Mouse (Mus musculus) midbrain, embryonic 14.5 days (tissue): ENCODE data around the gene Rnf43. TPM values are rescaled to one million over a fixed set of nuclear protein-coding genes. Genes with fewer than 3 reads are reported as not detected.

ENCODE experiments used
- ATAC-seq: fragments of 200-750 bp; cut with Nextera tagmentation; 2 replicates; pipeline ENCODE4 v1.8.0; 2017; ENCODE audit warnings: moderate number of reproducible peaks, moderate library complexity; ENCODE audit not compliant: low FRiP score, low TSS enrichment
- DNase-seq: peaks from one replicate; pipeline ENCODE4 v3.0.0-alpha.2; 2015
- H3K27ac ChIP-seq: fragments of 300-500 bp; sonication (generic); replicated peaks from 2 replicates; pipeline ENCODE4 v1.5.1; 2014; ENCODE audit warnings: mild to moderate bottlenecking, low read depth, low read length, moderate library complexity
- H3K27me3 ChIP-seq: fragments of 300-500 bp; sonication (generic); 2 replicates; pipeline ENCODE4 v1.6.1; 2014; ENCODE audit warnings: low read length, control low read depth, mixed read lengths; ENCODE audit not compliant: control insufficient read depth, insufficient read depth
- H3K36me3 ChIP-seq: fragments of 300-500 bp; sonication (generic); 2 replicates; pipeline ENCODE4 v1.6.1; 2014; ENCODE audit warnings: low read length, control low read depth; ENCODE audit not compliant: control insufficient read depth, insufficient read depth
- H3K4me1 ChIP-seq: fragments of 300-500 bp; sonication (generic); 2 replicates; pipeline ENCODE4 v1.6.1; 2014; ENCODE audit warnings: mild to moderate bottlenecking, antibody characterized with exemption, low read length, control low read depth; ENCODE audit not compliant: control insufficient read depth, insufficient read depth
- H3K4me2 ChIP-seq: fragments of 300-500 bp; sonication (generic); 2 replicates; pipeline ENCODE4 v1.6.1; 2014; ENCODE audit warnings: mild to moderate bottlenecking, low read length, moderate library complexity
- H3K4me3 ChIP-seq: fragments of 300-500 bp; sonication (generic); replicated peaks from 2 replicates; pipeline ENCODE4 v1.5.1; 2014; ENCODE audit warnings: low read depth, low read length
- H3K9ac ChIP-seq: fragments of 300-500 bp; sonication (generic); replicated peaks from 2 replicates; pipeline ENCODE4 v1.6.1; 2014; ENCODE audit warnings: mild to moderate bottlenecking, low read length, moderate library complexity
- H3K9me3 ChIP-seq: fragments of 300-500 bp; sonication (generic); 2 replicates; pipeline ENCODE4 v1.6.1; 2016; ENCODE audit warnings: low read length, control low read depth, mixed read lengths; ENCODE audit not compliant: control insufficient read depth
- WGBS: fragments of 180-500 bp; shearing (Covaris S2); extraction: QIAGEN DNeasy Blood & Tissue Kit; methylation state at CpG from one replicate; pipeline ENCODE4 v1.1.7; 2014; 5-methylcytosine and 5-hydroxymethylcytosine counted together
- polyA plus RNA-seq: library from polyadenylated mRNA; unstranded; fragments of >200 nt; fragmentation: Nextera tagmentation; extraction: Ambion mirVana; gene quantifications from 2 replicates; pipeline ENCODE4 v1.2.1, GENCODE M21; 2014

Gene Rnf43
- polyA plus RNA-seq, 1 experiment from 2014 or later = 0.78 TPM

GRCm38 (mm10) chr11:87698126-87698525 is 35.6 kb downstream of the Rnf43 start:
- H3K27me3 ChIP-seq = no peaks in the 10 kb centered on the region
- no peak overlapping the region for H3K27ac ChIP-seq
- DNase-seq = no peak
- no peak overlapping the region for H3K4me3 ChIP-seq
- H3K4me1 ChIP-seq = no peaks in the 10 kb centered on the region
- 89% methylated on average over 4 of the region's 4 CpGs for WGBS
- no peak for ATAC-seq
- no peaks in the 10 kb centered on the region for H3K36me3 ChIP-seq
- H3K4me2 ChIP-seq = no peak overlapping the region
- H3K9ac ChIP-seq = no peak overlapping the region
- no peaks in the 10 kb centered on the region for H3K9me3 ChIP-seq

- no peak overlapping the region for H3K4me2 ChIP-seq
- H3K27me3 ChIP-seq = no peaks in the 10 kb centered on the region
- DNase-seq (no peak), ATAC-seq (no peak)
- 86% methylated on average over 6 of the region's 6 CpGs for WGBS
- no peaks in the 10 kb centered on the region for H3K9me3 ChIP-seq
- H3K27ac ChIP-seq = no peak overlapping the region
- no peak overlapping the region for H3K9ac ChIP-seq
- no peak overlapping the region for H3K4me3 ChIP-seq
- no peaks in the 10 kb centered on the region for H3K4me1 ChIP-seq
- no peaks in the 10 kb centered on the region for H3K36me3 ChIP-seq
These were observed 38.6 kb downstream of the Rnf43 start for GRCm38 (mm10) chr11:87701108-87701507.

DNA sequence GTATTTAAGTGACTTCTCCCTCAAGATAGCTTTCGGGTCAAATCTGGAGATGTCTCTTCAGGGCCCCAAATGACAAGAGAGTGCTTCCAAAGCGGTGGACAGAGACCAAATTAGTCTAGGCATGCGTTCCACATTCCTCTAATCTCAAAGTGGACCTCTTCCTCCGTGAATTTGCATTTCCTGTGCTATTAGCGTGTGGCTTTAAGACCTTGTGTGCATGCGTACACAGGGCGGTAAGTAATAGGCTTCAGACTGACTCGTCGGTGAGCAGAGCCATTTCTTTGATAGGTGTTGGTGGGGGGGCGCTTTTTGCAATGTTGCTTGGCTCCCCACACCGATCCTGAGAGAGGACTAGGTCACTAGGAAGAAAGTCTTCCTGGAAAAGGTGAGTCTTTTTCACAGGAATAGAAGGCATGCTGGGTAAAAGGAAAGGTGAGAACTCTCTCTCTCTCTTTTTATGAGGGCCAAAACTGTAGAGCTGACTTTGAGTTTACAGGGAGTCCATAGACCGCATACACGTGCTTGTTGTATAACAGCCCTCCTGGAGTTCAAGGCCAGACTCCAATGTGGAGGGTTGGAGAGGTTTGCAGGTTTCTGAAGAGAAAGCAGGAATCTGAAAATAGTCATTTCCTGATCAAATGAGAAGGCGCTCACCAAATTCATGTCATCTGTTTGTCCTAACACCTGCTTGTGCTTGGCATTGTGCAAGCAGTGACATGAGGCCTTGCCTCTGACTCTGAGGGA is 39.5 kb downstream of the Rnf43 start:
- H3K36me3 ChIP-seq = no peaks in the 10 kb centered on the region
- ATAC-seq (no peak), DNase-seq (no peak)
- H3K27ac ChIP-seq = no peak overlapping the region
- H3K4me2 ChIP-seq = no peak overlapping the region
- 85% methylated on average over 14 of the region's 14 CpGs for WGBS
- no peaks in the 10 kb centered on the region for H3K27me3 ChIP-seq
- no peaks in the 10 kb centered on the region for H3K9me3 ChIP-seq
- no peak overlapping the region for H3K4me3 ChIP-seq
- H3K4me1 ChIP-seq = no peaks in the 10 kb centered on the region
- no peak overlapping the region for H3K9ac ChIP-seq

DNA sequence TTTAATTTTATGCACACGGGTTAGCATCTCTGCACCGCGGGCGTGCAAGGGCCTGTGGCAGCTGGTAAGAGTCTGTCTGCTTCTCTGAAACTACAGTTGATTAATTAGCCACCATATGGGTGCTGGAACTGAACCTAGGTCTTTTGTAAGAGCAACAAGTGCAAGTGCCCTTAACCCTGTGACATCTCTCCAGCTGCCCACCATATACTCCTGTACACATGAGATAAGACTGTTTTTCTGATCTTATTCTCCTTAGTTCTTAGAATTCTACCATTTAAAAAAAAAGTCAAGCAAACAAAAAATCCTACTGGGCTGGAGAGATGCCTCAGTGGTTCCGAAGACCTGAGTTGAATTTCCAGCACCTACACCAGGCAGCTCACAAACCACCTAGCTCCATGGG is 41.1 kb downstream of the Rnf43 start:
- ATAC-seq = no peak
- Histone ChIP-seq H3K27me3 (no peaks in the 10 kb centered on the region), H3K9ac (no peak overlapping the region), H3K4me2 (no peak overlapping the region), H3K9me3 (no peaks in the 10 kb centered on the region), H3K4me3 (no peak overlapping the region), H3K27ac (no peak overlapping the region), H3K4me1 (no peaks in the 10 kb centered on the region), H3K36me3 (no peaks in the 10 kb centered on the region)
- no peak for DNase-seq
- WGBS = 90% methylated on average over 5 of the region's 5 CpGs

GRCm38 (mm10) chr11:87704289-87704688 is 41.8 kb downstream of the Rnf43 start:
- no peaks in the 10 kb centered on the region for H3K9me3 ChIP-seq
- no peaks in the 10 kb centered on the region for H3K27me3 ChIP-seq
- no peak overlapping the region for H3K4me2 ChIP-seq
- no peak overlapping the region for H3K9ac ChIP-seq
- no peak overlapping the region for H3K27ac ChIP-seq
- ATAC-seq (no peak), DNase-seq (no peak)
- WGBS = 83% methylated on average over 9 of the region's 9 CpGs
- no peak overlapping the region for H3K4me3 ChIP-seq
- H3K4me1 ChIP-seq = no peaks in the 10 kb centered on the region
- no peaks in the 10 kb centered on the region for H3K36me3 ChIP-seq

DNA sequence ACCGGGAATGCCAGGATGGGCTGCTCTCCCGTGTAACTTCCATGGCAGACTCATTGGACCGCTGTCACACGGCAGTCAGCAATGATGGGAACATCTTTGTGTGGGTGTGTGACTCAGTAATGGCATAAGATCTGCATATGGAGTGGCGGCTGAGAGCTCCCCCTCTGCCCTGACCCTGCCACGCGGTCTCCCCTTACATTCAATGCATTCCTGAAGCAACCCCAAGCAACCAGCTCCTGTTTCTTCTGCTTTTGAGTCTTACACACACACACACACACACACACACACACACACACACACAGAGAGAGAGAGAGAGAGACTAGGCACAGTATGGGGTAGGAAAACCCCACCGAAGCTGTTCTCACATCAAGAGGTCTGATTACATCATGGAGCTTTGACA is 45.0 kb downstream of the Rnf43 start:
- Histone ChIP-seq H3K27ac (no peak overlapping the region), H3K9me3 (no peaks in the 10 kb centered on the region), H3K4me2 (no peak overlapping the region), H3K36me3 (no peaks in the 10 kb centered on the region), H3K4me3 (no peak overlapping the region), H3K4me1 (0 out of 2 replicates have a peak, but pooled peaks cover 8% of the 10 kb centered on the region), H3K9ac (no peak overlapping the region), H3K27me3 (no peaks in the 10 kb centered on the region)
- WGBS = 13% methylated on average over 8 of the region's 8 CpGs
- ATAC-seq = no peak
- no peak for DNase-seq

- DNase-seq (no peak), ATAC-seq (no peak)
- 91% methylated on average over 5 of the region's 5 CpGs for WGBS
These were observed 46.5 kb downstream of the Rnf43 start for GRCm38 (mm10) chr11:87708979-87709378.

DNA sequence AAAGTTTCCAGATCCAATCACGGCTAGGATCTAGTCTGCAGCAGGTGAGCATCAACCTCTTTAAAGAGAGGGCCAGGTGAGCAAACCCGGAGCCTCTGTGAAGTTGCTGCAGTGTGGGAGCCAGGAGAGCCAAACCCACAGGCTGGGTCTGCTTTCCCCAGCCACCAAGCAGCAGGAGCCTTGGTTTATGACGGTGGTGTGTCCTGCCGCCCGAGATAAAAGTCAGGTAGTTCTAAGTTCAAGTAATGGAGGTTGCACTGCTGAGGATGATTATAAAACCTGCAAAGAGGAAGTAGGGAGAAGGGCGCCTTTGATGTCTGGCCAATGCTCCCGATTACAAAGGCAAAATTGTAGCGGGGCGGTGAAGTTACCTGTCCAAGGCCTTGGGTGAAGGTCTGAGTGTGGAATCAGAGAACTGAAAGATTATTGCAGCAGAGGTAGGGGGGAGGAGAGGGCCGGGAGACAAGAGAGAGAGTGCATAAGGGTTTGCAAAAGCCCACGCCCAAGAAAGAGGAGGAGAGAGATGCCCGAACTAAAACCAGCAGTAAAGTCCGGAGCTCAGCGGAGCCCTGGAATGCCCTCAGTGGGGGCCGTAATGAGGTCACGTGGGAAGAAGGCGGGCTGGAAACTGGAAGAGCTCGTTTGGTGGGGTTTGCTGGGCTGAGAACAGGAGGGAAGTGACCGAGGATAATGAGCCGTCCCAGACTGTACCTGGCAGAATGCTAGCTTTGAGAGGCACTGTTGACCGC is 47.2 kb downstream of the Rnf43 start:
- ATAC-seq (no peak), DNase-seq (peak; percentile 40)
- 0 out of 2 replicates have a peak, but pooled peaks cover 8% of the 10 kb centered on the region for H3K4me1 ChIP-seq
- no peak overlapping the region for H3K27ac ChIP-seq
- H3K9ac ChIP-seq = no peak overlapping the region; the same call in 1 of the 2 replicates
- WGBS = 18% methylated on average over 21 of the region's 21 CpGs
- peak overlapping the region; percentile 49 for H3K4me2 ChIP-seq
- no peaks in the 10 kb centered on the region for H3K36me3 ChIP-seq
- H3K4me3 ChIP-seq = 0 out of 2 replicates have a peak overlapping the region, but pooled peaks have one; percentile 5
- no peaks in the 10 kb centered on the region for H3K9me3 ChIP-seq
- H3K27me3 ChIP-seq = no peaks in the 10 kb centered on the region

More at GRCm38 (mm10) chr11:87708979-87709378, 46.5 kb downstream of the Rnf43 start:
- H3K9ac ChIP-seq = no peak overlapping the region
- no peak overlapping the region for H3K27ac ChIP-seq
- H3K27me3 ChIP-seq = no peaks in the 10 kb centered on the region
- H3K36me3 ChIP-seq = no peaks in the 10 kb centered on the region
- H3K4me1 ChIP-seq = 0 out of 2 replicates have a peak, but pooled peaks cover 8% of the 10 kb centered on the region
- no peak overlapping the region for H3K4me2 ChIP-seq
- no peaks in the 10 kb centered on the region for H3K9me3 ChIP-seq
- H3K4me3 ChIP-seq = no peak overlapping the region
